In genomic region chr4:134156744-134157143, GRCm38 (mm10) we compare ENCODE assay signal across 11 mouse cellular contexts. TPM values are rescaled to one million over a fixed set of nuclear protein-coding genes. Genes with fewer than 3 reads are reported as not detected.
A peak's percentile ranks its signal among the peaks of the same experiment; 100 is the strongest.
DNase-seq lines count a peak whose midpoint lies in the region; ATAC-seq lines count a peak whose summit lies in the region.
"Had no signal": no experiment of that assay in that cellular context is flagged by ENCODE, and none has a peak within 500 bp of the region (broad histone marks: within the 10 kb centered on the region; RNA-seq: fewer than 3 reads in every experiment).

No protein-coding gene starts in this region.

- peak; percentile 61; the same call in 1 of the 2 replicates for ATAC-seq in kidney, embryonic 16.5 days (ENCODE audit: low FRiP score, low TSS enrichment)
- ATAC-seq in neural tube, embryonic 15.5 days (ENCODE audit: low FRiP score): no peak
- ATAC-seq: midbrain, embryonic 15.5 days had no signal

- H3K9me3 ChIP-seq in kidney, embryonic 16.5 days (ENCODE audit: low read length): no peaks in the 10 kb centered on the region
- no peaks in the 10 kb centered on the region for H3K9me3 ChIP-seq in heart, embryonic 10.5 days
- H3K9me3 ChIP-seq in neural tube, embryonic 15.5 days (replicated peaks): no peaks in the 10 kb centered on the region
- H3K9me3 ChIP-seq: midbrain, embryonic 15.5 days had no signal

- no peak for DNase-seq in kidney, postnatal 10 days
- DNase-seq in adrenal gland, postnatal 25 days: peak; percentile 19
- DNase-seq in heart, embryonic 10.5 days (ENCODE audit: low spot score): peak; percentile 87
- DNase-seq in lung, postnatal 14 days: peak; percentile 27
- no peak for DNase-seq in kidney, adult 11 months
- no peak for DNase-seq in ovary, postnatal 36 days (ENCODE audit: low spot score)
- DNase-seq: cerebellum, adult 9-10 months had no signal

- no peak overlapping the region for H3K9ac ChIP-seq in kidney, embryonic 16.5 days (replicated peaks; ENCODE audit: low read length)
- no peak overlapping the region for H3K9ac ChIP-seq in neural tube, embryonic 15.5 days (replicated peaks)
- H3K9ac ChIP-seq: midbrain, embryonic 15.5 days had no signal

- no peak overlapping the region for H3K4me2 ChIP-seq in kidney, embryonic 16.5 days (replicated peaks; ENCODE audit: low read depth, low read length)
- H3K4me2 ChIP-seq in neural tube, embryonic 15.5 days: no peak overlapping the region
- H3K4me2 ChIP-seq: midbrain, embryonic 15.5 days had no signal

- peaks cover 5% of the 10 kb centered on the region; the same call in 1 of the 2 replicates for H3K4me1 ChIP-seq in kidney, embryonic 16.5 days (ENCODE audit: insufficient read depth, low read length)
- H3K4me1 ChIP-seq in heart, embryonic 10.5 days: peaks cover 27% of the 10 kb centered on the region
- no peaks in the 10 kb centered on the region for H3K4me1 ChIP-seq in neural tube, embryonic 15.5 days
- H3K4me1 ChIP-seq: midbrain, embryonic 15.5 days had no signal

- WGBS in kidney, embryonic 16.5 days: 25% methylated on average over 8 of the region's 8 CpGs
- WGBS in heart, embryonic 10.5 days: 34% methylated on average over 8 of the region's 8 CpGs
- WGBS in neural tube, embryonic 15.5 days: 85% methylated on average over 8 of the region's 8 CpGs

- no peaks in the 10 kb centered on the region for H3K27me3 ChIP-seq in kidney, embryonic 16.5 days (ENCODE audit: insufficient read depth, low read length)
- no peaks in the 10 kb centered on the region for H3K27me3 ChIP-seq in heart, embryonic 10.5 days (ENCODE audit: insufficient read depth, poor library complexity, severe bottlenecking)
- H3K27me3 ChIP-seq in neural tube, embryonic 15.5 days (replicated peaks): no peaks in the 10 kb centered on the region
- H3K27me3 ChIP-seq: midbrain, embryonic 15.5 days had no signal

- no peak overlapping the region for H3K27ac ChIP-seq in kidney, embryonic 16.5 days (ENCODE audit: low read length)
- peak overlapping the region; percentile 74; the same call in 1 of the 2 replicates for H3K27ac ChIP-seq in heart, embryonic 10.5 days
- H3K27ac ChIP-seq in neural tube, embryonic 15.5 days (replicated peaks): no peak overlapping the region
- H3K27ac ChIP-seq: midbrain, embryonic 15.5 days had no signal

- peaks cover 15% of the 10 kb centered on the region for H3K36me3 ChIP-seq in kidney, embryonic 16.5 days (ENCODE audit: insufficient read depth, low read length)
- H3K36me3 ChIP-seq in heart, embryonic 10.5 days: peaks cover 40% of the 10 kb centered on the region
- H3K36me3 ChIP-seq in neural tube, embryonic 15.5 days: peaks cover 17% of the 10 kb centered on the region; the same call in 1 of the 2 replicates

- H3K4me3 ChIP-seq in kidney, embryonic 16.5 days (ENCODE audit: low read length): no peak overlapping the region
- no peak overlapping the region for H3K4me3 ChIP-seq in heart, embryonic 10.5 days
- H3K4me3 ChIP-seq in neural tube, embryonic 15.5 days (replicated peaks): no peak overlapping the region
- H3K4me3 ChIP-seq: midbrain, embryonic 15.5 days had no signal

RNA-seq across cellular contexts. Expression of gene Sh3bgrl3, which starts 28.2 kb away (rescaled TPM):
- 389 and 435 TPM in 2 replicates for polyA plus RNA-seq in kidney, embryonic 16.5 days (2015; fragmentation: Nextera tagmentation; extraction: Ambion mirVana)
- total RNA-seq in adrenal gland, postnatal 25 days (2021): 62.5 and 73.2 TPM in 2 replicates
- 188 and 243 TPM in 2 replicates for polyA plus RNA-seq in heart, embryonic 10.5 days (2016; fragmentation: Nextera tagmentation; extraction: Ambion mirVana)
- 436 and 479 TPM in 2 replicates for polyA plus RNA-seq in neural tube, embryonic 15.5 days (2015; fragmentation: Nextera tagmentation; extraction: Ambion mirVana)

RNA-seq across cellular contexts. Expression of gene Cep85, which starts 30.2 kb away (rescaled TPM):
- polyA plus RNA-seq in kidney, embryonic 16.5 days (2015; fragmentation: Nextera tagmentation; extraction: Ambion mirVana): 112 and 141 TPM in 2 replicates
- 15.7 and 19.2 TPM in 2 replicates for total RNA-seq in adrenal gland, postnatal 25 days (2021)
- 28.2 and 31.1 TPM in 2 replicates for polyA plus RNA-seq in heart, embryonic 10.5 days (2016; fragmentation: Nextera tagmentation; extraction: Ambion mirVana)
- 18.9 and 34.8 TPM in 2 replicates for polyA plus RNA-seq in neural tube, embryonic 15.5 days (2015; fragmentation: Nextera tagmentation; extraction: Ambion mirVana)

RNA-seq across cellular contexts. Expression of gene Gm7534, which starts 46.1 kb away (rescaled TPM):
- polyA plus RNA-seq in kidney, embryonic 16.5 days (2015; fragmentation: Nextera tagmentation; extraction: Ambion mirVana): 0.25 and 0.28 TPM in 2 replicates
- total RNA-seq in adrenal gland, postnatal 25 days (2021): not detected in 2 replicates
- not detected in 2 replicates for polyA plus RNA-seq in heart, embryonic 10.5 days (2016; fragmentation: Nextera tagmentation; extraction: Ambion mirVana)
- not detected in 2 replicates for polyA plus RNA-seq in neural tube, embryonic 15.5 days (2015; fragmentation: Nextera tagmentation; extraction: Ambion mirVana)
- polyA plus RNA-seq: large intestine, adult 2 months; midbrain, embryonic 15.5 days had no signal

RNA-seq across cellular contexts. Expression of gene Ubxn11, which starts 54.4 kb away (rescaled TPM):
- 13.5 and 13.8 TPM in 2 replicates for polyA plus RNA-seq in kidney, embryonic 16.5 days (2015; fragmentation: Nextera tagmentation; extraction: Ambion mirVana)
- total RNA-seq in adrenal gland, postnatal 25 days (2021): 8.1 and 9.4 TPM in 2 replicates
- 2.6 and 2.9 TPM in 2 replicates for polyA plus RNA-seq in heart, embryonic 10.5 days (2016; fragmentation: Nextera tagmentation; extraction: Ambion mirVana)
- polyA plus RNA-seq in neural tube, embryonic 15.5 days (2015; fragmentation: Nextera tagmentation; extraction: Ambion mirVana): 16.2 and 19.4 TPM in 2 replicates

Comparison
In these comparisons a context has a peak if more than half of its experiments do, and no peak if none do; other contexts are left out.
1. DNase-seq: peak in adrenal gland, postnatal 25 days (single experiment), heart, embryonic 10.5 days (single experiment) and lung, postnatal 14 days (single experiment); none in kidney, postnatal 10 days (single experiment), kidney, adult 11 months (single experiment) and ovary, postnatal 36 days (single experiment).